Mouse (Mus musculus): Measurements from ENCODE around the gene Lrfn2. TPM values are rescaled to one million over a fixed set of nuclear protein-coding genes. Genes with fewer than 3 reads are reported as not detected.

Lrfn2 gene
- total RNA-seq, 2 experiments from 2014 or later: 0.93 to 1.3 TPM

DNA sequence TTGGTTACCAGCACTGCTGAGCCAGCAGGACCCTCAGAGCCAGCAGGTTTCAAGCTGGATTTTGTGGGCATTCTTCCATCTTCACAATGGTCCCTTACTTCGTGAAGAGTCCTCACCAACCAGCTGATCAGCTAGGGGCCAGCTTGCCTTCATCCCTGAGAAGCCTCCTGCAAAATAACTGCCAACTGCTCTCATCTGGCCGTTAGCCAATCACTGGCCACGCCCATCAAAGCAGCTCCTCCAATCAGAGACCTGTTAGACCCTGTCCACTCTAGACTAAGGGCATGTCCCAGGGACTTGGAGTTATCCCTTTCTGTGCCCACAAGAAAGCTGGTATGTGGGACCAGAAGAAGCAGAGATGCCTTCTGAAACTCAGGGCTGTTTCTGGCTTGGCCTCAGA lies 181.2 kb downstream of the Lrfn2 start:
- no peak for DNase-seq (ENCODE audit: low spot score in 2 of 2)

DNA sequence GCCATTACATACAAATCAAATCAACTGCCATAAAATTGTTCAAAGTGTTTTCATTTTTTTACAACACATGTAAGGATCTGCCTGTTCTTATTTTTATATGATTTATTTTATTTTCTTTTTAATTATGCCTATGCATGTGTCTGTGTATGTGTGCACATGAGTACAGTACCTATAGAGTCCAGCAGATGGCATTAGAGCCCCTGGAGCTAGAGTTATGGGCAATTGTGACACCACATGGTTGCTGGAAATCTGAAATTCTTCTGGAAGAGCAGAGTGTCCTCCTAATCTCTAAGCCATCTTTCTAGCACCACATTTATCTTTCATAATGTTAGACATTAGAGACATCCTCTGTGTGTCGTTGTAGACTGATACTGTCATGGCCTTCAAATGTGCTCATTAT lies 192.0 kb downstream of the Lrfn2 start:
- no peak for DNase-seq (ENCODE audit: low spot score in 2 of 2)

DNA sequence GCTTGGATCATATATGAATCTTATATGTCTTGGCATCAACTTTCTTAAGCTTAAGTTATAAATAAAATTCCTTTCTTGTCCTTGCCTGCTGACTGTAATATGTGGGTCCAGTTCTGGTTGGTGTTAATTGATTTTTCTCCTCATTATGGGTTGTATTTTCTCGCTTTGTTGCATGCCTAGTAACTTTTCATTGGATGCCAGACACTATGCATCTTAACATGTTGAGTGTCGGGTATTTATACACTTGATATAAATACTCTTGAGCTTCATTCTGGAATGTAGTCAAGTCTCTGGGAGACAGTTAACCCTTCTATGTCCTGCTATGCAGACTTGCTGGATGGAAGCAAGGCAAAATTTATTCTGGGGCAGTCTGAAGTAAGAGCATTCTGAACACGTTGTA lies 192.5 kb downstream of the Lrfn2 start:
- DNase-seq (ENCODE audit: low spot score in 2 of 2): no peak

Small RNA genes lying within 50 kb of the gene (microRNA-seq; reads per million reads assigned to microRNA genes)
- not detected for gene Gm44304
